Mouse (Mus musculus) adipocyte (in vitro differentiated cells): ENCODE data around the gene Hs6st3.
"Not testable (repeated sequence)": the region's sequence is repeated elsewhere in the genome, so short reads cannot be mapped to it uniquely, and the experiment has no call there.

Experiments
- DNase-seq: peaks from one replicate; pipeline ENCODE4 v3.0.0-alpha.2; 2016; ENCODE audit warnings: low spot score

Hs6st3 gene

DNA sequence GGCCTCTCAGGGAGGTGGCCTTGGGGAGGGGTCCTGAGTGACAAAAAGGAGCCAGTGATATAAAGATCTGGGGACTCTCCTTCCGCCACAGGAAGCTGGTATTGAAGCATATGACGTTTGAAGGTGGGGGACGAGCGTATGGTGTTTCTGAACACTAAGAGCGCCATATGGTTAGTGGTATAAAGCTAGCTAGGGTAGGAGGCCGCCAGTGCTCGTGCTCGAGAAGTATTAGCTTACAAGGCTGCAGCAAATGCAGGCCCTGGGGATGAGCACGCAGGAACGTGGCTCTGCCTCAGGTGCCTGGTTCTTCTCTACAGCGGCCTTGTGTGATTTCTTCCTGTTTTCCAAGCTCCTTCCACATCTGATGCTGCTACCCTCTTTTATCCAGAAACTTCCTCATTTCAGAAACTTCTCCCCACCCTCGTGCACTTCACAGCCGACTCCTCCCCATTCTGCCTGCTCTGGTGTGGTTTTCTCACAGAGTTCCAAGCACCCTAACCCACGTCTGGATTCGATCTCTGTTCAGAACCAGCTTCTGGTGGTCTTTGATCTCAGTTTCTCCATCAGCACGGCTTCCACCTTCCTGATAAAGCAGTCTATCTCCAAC, 110.0 kb downstream of the Hs6st3 start:
- DNase-seq, result no peak

DNA sequence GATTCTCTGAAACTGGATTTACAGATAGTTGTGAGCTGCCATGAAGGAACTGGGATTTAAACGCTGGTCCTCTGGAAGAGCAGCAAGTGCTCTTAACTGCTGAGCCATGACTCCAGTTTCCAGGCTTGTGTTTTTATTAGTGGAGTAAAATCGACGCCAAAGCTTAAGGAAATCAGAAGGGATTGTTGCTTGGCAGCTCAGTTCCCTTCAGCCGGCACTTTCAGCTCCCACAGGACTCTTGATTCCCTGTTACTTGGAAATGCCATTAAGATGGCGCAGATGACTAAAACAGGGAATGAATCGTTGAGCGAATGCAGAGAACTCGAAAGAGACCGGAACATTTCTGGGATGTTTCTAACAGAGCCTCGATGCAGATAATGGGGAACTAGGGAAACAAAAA, 112.2 kb downstream of the Hs6st3 start:
- DNase-seq, result no peak

DNA sequence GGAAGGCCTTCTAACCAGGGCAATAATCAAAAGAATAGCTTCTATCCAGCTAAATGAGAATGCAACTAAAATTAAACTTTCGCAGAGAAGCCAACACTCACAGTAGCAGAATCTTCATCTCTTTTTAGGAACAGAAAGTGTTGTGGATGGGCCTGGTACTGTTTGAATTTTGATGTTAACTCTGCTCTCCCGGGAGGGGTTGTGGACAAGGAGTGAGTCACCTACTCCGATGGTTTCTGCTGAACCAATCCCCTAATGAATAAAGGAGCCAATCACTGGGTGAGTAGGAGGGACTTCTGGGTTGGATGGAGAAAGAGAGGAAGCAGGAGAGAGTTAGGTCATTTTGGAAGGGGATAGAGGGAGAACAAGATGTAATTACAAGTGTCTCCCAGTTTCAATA, 117.3 kb downstream of the Hs6st3 start:
- no peak for DNase-seq

DNA sequence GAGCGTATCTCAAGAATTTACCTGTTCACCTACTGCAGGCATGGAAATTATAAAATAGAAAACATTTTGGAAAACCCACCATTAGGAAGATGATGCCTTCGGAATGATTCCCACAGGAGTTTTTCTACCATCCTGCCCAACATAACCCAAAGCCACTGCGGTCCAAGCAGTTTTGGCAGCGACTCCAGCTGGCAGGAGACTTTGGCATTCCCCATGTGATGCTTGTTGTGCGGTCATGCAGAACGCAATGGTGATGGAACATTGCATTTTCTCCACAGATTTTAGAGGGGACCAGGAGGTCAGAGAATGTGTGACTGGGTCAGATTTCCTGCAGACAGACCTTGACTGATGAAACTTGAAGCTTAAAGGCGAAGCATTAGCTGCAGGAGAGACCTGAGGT, 118.9 kb downstream of the Hs6st3 start:
- DNase-seq, result no peak

DNA sequence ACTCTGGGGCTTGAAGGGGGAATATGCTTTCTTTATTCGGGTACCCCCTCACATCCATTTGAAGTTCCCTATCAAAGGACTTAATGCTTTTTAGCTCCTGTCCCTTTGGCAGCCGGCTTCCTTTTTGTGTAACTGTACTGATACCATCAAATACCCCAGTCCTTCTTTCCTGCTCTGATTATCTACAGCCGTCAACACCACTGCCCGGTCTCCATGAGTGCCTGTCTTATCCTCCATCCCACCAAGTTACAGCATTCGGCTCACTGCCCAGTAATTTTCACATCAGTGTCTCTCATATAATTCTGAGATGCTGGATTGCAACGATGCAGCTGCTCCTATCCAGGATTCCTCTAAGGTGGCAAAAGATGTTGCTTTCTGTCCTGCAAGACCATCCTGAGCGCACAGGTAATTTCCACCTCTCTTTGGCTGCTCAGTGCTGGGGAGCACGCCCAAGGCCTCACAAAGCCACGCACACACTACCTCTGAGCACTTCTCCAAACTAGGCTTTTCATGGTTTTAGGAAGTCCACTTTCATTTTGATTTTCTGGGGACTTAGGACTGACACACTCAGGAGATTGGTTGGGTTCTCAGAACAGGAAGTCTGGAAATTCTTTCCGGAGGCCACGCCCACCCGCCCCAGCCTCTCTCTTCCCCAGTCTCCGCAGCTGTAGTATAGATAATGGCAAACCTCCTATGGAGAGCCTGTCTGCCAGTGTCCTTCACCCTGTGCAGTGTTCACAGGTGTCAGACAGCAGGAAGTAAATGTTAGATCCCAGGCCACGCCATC, 122.2 kb downstream of the Hs6st3 start:
- DNase-seq, result no peak

DNA sequence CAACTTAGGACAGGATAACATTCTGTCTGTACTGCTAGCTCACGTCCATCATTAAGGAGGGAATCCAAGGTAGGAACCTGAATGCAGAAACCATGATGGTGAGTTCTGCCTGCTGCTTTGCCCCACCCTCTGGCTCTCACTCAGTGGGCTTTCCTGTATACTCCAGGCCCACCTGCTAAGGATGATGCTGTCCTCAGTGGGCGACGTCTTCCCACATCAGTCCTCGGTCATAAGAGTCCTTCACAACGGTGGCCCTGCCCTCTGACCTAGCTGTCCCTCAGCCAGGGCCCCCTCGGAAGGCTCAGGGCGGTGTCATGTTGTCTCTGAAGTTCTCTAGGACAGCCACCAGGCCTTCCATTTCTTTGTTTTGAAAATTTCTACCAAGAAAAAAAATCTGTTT, 128.2 kb downstream of the Hs6st3 start:
- no peak for DNase-seq

DNA sequence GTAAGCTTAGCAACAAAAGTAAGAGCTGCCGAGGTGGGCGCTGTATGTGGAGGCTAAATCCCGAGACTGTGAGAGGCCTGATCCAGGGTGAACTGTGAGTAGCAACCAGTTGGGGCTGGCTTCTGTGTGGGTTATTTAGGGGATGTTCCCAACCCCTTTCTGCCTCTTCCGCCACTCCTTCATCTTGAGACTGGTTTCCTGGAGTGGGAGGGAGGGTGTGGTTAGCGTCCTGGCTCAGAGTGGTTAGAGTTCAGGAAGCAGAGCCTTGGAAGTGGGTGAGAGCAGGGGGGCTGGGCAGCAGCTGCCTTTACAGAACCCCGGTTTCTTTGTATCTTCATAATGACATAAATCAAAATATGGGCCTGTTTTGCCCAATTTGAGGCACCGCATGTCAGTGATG, 134.9 kb downstream of the Hs6st3 start:
- DNase-seq, result no peak

DNA sequence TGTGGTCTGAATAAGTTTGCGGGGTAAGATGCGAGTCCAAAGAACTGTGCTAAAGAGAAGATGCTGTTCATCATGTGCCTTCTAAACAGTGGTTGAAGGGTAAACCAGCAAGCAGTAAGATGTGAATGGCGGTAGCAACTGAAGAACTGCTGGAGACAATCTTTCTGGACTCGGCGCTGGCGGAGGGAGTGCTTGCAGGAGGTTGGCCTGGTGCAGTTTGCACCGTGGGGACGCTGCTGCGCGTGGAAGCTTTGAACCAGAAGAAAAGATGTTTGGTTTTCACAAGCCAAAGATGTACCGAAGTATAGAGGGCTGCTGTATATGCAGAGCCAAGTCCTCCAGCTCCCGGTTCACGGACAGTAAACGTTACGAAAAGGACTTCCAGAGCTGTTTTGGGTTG, 140.0 kb downstream of the Hs6st3 start:
- not testable (repeated sequence) for DNase-seq

DNA sequence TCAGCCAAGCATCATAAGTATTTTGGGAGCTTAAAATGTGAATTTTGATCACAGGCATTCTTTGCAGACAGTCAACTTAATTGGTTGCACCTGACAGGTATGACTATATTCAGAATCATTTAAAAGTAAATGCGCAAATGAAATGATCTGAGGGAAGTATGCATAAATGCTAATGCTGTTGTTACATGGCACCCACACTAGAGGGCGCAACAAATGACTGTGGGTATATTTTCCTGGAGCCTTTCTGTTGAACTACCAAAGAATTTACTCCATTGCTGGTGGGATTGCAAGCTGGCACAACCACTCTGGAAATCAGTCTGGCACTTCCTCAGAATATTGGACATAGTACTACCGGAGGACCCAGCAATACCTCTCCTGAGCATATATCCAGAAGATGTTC, 145.8 kb downstream of the Hs6st3 start:
- DNase-seq, result no peak

DNA sequence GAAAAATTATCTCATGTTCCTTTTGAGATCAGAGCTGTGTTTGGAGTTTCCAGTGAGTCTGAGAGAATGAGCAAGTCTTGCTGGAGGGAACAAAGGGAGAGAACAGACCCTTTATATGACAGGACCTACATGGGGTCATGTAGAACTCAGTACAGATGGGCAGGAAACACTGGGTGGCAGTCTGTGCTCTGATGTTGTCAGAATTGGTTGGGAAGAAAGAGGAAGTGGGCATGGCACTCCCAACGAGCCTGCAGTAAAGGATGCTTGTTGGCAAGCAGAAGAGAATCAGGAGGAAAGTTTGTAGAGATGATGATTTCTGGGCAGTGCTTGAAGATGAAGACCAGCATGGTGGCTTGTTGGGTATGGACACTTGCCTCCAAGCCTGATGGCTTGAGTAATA, 151.5 kb downstream of the Hs6st3 start:
- DNase-seq, result no peak

DNA sequence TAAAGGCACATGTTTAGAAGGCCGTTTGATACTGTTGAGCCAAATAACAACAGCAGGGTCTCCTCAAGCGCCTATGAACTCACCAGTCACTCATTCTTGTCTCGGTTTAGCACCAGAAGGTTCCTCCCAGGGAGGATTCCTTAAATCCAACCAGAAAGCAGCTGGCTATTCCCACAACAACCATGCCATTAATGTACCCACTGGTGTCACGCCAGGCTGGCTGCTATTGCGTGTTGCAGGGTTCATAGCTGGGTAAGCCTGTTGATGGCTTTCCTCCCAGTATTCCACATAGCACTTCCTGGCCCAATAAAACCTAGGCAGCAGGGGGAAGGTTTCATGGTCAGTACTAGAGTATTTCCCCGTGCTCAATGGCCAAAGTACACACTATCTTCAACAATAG, 155.9 kb downstream of the Hs6st3 start:
- no peak for DNase-seq

DNA sequence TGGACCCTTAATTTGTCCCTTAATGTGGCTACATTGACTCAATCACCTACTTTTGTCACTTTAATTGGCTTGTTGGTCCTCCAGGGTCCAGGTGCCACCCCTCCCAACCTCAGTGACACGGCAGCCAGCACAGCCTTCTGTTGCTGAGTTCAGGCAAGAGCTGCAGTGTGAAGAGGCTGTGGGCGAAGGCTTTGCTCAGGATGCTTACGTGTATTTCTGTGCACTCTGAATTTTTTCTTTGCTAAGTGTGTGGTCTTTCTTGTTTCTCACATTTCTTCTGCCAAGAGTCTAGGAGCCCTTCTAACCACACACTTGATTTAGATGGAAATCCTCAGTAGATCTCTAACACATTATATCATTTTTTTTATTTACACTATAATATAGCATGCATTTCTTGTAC, 168.3 kb downstream of the Hs6st3 start:
- DNase-seq, result no peak

DNA sequence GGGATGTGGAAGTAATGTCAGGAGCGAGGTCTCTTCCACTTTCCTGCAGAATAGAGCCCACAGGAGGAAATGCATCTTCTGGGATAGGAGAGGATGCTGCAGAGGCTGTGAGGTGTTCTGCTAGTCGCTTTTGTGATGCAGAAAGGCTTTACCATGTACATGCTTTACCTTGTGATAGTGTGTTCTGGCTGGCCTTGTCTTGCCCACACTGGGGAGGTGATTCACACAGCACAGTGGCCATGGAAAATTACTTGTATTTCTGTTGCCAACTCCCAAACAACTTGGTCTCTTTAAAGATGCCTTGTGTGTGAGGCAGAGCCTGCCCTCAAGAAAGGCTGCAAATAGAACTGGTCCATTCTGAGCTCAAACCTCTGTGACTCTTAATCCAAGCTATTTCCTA, 180.2 kb downstream of the Hs6st3 start:
- no peak for DNase-seq

DNA sequence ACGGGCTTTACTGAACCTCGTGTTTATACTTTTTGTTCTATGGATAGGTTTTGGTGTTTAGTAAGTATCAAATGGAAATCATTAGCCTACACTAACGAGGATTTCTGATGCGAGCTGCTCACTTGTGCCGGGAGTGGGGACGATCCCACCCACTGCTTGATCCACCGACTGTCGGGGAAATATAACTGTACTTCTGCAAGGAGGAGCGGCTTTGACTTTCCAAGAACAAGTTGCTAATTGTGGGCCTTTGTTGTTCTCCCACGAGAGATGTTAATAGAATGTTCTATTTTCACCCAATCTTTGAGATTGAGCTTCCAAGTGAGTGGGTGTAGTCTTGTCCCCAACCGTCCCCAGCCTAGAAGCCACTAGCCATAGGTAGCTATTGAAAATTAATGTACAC, 209.1 kb downstream of the Hs6st3 start:
- DNase-seq, result no peak

DNA sequence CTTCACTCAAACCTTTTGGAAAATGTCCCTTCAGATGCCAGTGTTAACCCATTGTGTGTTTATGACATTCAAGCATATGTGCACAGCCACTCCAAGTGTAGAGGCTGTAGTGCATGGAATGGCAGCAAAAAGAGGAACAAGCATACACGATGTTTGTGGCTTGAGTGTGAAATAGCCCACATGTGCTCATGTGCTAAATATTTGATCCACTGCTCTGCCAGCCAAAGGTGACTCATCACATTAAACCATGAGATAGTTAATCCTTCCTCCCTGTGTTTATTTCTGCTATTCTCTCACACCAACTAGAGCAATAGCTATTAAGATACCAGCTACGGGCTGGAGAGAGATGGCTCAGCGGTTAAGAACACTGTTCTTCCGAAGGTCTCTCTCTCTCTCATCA, 223.3 kb downstream of the Hs6st3 start:
- no peak for DNase-seq

DNA sequence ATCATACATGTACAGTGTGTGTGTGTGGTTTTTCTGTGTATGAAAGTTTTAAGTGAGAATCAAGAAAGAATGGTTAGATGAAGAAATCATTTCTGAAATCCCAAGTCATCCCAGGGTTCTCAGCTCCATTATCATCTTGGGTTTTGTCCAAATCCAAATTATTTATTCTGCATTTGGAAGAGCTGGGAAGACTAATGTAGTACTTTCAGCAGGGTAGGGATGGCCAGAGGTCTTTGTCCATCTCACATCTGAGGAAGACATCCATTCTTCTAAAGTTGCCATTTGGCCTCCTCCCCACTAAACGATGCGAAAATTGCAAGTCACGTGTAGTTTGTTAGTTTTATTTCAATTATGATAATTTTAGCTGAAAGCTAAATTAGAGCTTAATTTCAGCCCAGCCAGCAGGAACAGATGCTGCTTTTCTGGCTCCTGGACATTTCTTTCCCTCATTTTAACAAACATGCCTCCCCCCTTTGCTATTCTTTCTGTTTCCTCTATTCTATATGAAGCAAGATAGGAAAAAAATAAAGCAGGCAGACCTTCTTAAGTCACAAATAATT, 229.8 kb downstream of the Hs6st3 start:
- no peak for DNase-seq

DNA sequence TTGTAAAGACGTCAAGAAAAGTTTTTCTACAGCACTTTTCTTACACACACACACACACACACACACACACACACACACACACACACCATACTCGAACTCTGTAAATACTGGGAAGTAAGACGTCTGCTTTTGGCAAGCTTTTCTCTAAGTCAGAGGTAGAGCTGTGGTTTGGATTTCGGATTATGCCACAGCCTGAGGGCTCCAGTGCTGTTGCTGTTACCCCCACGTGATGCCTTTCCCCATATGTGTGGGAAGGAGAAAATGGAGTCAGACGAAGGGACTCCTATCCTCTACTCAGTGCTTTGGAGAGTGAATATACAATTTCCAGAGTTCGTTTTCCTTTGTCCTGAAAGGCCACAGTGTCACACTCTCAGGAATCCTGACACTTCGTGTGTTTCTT, 231.1 kb downstream of the Hs6st3 start:
- DNase-seq, result peak; percentile 56

DNA sequence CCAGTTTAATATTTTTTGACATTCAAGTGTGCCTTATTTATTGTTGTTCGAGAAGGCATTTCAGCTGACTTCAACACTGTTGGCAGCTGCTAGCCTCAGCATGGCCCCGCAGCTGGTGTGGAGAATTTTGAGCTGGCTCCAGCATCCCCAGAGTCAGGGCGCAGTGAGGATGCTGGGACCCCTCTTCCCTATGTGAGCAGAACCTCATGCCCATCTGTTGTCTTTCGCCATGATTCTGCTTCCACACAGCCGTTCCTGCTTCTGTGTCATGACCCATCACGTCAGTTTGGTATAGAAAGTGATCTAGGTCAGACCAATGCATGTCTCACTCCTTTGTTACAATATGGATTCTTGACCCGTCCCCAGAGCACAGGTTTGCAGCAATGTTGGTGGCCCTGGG, 231.9 kb downstream of the Hs6st3 start:
- no peak for DNase-seq

DNA sequence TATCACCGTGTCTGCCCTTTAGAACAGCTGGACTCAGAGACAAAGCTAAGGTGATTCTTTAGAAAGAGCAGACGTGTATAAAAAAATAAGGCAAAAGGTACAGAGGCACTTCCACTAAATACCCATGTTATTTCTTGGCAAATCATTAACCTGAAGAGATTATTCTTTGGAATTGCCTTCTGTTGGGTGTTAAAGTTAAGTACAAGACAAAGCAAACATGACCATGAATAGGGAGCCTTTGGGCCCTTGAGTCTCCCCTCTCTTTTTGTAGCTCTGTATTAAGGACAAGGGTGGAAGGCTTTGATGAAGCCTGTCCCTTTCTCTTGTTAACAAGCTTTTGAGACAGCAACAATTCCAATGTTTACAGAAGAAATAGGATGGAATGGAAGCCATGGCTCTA, 241.2 kb downstream of the Hs6st3 start:
- DNase-seq, result no peak

DNA sequence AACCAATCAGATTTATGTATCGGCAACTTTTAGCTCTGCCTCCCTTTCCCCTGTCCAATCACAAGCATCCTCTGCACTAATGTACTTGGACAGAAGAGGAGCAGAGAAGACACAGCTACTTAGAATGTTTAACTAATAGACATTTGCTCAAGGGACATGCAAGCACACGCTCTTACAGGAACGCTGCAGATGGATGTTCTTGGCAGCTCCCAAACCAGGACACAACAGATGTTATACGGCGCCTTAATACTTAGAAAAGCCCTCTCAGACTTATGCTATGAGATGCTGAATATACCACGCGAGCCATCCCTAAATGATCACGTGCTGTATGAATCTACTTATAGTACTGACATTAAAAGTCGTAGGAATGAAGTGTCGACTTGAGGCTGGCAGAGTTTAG, 263.5 kb downstream of the Hs6st3 start:
- DNase-seq, result no peak

DNA sequence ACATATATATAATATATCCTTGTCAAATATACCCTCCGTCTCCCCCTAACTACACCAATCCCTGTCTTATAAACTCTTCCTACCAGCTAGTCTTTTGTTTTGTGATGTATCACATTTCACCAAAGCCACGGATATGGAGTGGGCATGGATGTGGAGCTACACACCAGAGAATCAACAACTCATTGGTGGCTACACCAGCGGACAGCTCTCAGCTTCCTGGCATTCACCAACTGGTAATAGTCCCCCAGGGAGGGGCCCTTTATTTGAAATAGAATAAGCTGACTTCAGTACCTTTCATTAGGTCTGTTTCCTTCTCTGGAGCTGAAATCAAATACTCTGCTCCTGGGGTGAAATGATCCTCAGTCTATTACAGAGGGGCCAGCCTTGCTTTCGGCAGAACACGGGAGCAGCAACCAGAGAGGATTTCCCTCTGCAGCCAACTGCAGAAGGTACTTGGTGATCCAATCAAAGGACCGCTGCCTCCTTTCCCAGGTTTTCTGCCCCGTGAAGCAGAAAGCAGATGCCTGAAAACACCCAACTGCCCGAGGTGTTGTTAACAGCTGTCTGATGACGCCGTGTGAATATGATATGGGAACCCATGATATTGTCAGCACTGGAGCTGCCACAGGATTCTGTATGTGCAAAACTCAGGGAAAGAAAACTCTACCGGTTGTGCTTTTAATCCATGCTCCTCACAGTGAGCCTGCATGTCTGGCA, 271.4 kb downstream of the Hs6st3 start:
- DNase-seq, result no peak

DNA sequence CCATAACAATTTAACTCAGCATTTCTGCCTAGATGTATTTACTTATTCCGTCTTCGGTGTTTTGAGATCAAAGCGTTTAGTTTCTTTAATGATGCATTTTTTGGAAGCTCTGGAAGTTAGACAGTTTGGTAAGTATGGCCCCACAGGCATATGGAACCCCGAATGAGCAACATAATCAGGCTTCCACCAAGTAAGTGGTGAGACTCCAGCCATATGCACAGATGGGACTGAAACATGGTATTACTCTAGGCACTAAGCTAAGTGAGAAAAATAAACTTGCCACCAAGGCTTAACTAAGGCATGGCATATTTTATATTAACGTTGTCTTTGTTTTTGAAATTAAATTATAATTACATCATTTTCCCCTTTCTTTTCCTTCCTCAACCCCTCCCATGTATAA, 284.8 kb downstream of the Hs6st3 start:
- DNase-seq, result no peak

DNA sequence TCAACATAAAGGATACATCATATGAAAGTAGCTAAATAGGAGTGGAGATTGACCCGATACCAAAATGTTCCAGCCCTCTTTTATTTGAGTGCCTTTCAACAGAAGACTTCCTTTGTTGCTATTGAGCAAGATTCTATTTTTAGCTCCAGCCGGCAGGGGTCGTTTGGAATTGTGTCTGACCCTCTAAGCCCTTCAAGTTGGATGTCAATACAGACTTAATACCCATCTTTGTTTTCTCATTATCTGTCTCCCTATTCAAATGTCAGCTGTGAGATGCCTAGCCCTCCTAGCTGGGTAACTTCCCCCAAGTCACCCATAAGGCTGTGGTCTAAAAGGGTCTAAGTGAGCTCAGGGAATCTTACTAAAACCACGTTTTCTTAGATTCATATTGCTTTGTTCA, 312.3 kb downstream of the Hs6st3 start:
- DNase-seq, result no peak
